Mouse (Mus musculus): ENCODE measurements around the gene Dtx1.

GRCm38 (mm10) chr5:120653873-120654272, 57.9 kb downstream of the Dtx1 start:
- TF ChIP-seq GATA1 (IDR thresholded peaks at IDR 0.05; ENCODE audit: borderline replicate concordance, low read length), result no peak
- no peak for TF ChIP-seq CTCF (IDR thresholded peaks at IDR 0.05; ENCODE audit: low read depth, low read length)
